Mouse (Mus musculus): ENCODE results near the gene Schip1. TPM values are rescaled to one million over a fixed set of nuclear protein-coding genes. Genes with fewer than 3 reads are reported as not detected.
A peak's percentile ranks its signal among the peaks of the same experiment; 100 is the strongest.

Schip1 gene
- polyA plus RNA-seq, 1 experiment from 2014 or later = 60.3 TPM

GRCm38 (mm10) chr3:68535160-68535728, 470.6 kb downstream of the Schip1 start:
- Histone ChIP-seq H3K4me1 (ENCODE audit: control insufficient read depth, insufficient read depth, low read length) (peaks cover 11% of the 10 kb centered on the region), H3K36me3 (ENCODE audit: control insufficient read depth, insufficient read depth) (0 out of 2 replicates have a peak, but pooled peaks cover 5% of the 10 kb centered on the region), H3K4me3 (ENCODE audit: low read length) (no peak overlapping the region), H3K9ac (ENCODE audit: low read length) (0 out of 2 replicates have a peak overlapping the region, but pooled peaks have one; percentile 12), H3K27ac (ENCODE audit: low read length) (peak overlapping the region; percentile 89), H3K27me3 (ENCODE audit: control insufficient read depth, insufficient read depth, low read length) (no peaks in the 10 kb centered on the region), H3K9me3 (replicated peaks; ENCODE audit: control insufficient read depth, low read length) (peaks cover 4% of the 10 kb centered on the region; the same call in 1 of the 2 replicates), H3K4me2 (ENCODE audit: low read depth, low read length) (no peak overlapping the region; the same call in 1 of the 2 replicates)
- ATAC-seq (replicated peaks; ENCODE audit: extremely low read depth, insufficient read depth, low FRiP score) = no peak
- 48% methylated on average over 7 of the region's 7 CpGs for whole genome bisulfite sequencing

- Histone ChIP-seq H3K9ac (ENCODE audit: low read length) (no peak overlapping the region), H3K27me3 (ENCODE audit: control insufficient read depth, insufficient read depth, low read length) (no peaks in the 10 kb centered on the region), H3K9me3 (replicated peaks; ENCODE audit: control insufficient read depth, low read length) (peaks cover 4% of the 10 kb centered on the region; the same call in 1 of the 2 replicates), H3K4me3 (ENCODE audit: low read length) (no peak overlapping the region), H3K4me1 (ENCODE audit: control insufficient read depth, insufficient read depth, low read length) (peaks cover 11% of the 10 kb centered on the region), H3K36me3 (ENCODE audit: control insufficient read depth, insufficient read depth) (0 out of 2 replicates have a peak, but pooled peaks cover 5% of the 10 kb centered on the region), H3K27ac (ENCODE audit: low read length) (no peak overlapping the region), H3K4me2 (ENCODE audit: low read depth, low read length) (no peak overlapping the region)
- no peak for ATAC-seq (replicated peaks; ENCODE audit: extremely low read depth, insufficient read depth, low FRiP score)
- 48% methylated on average over 3 of the region's 3 CpGs for WGBS
Measured at GRCm38 (mm10) chr3:68536071-68536470, 471.5 kb downstream of the Schip1 start.

DNA sequence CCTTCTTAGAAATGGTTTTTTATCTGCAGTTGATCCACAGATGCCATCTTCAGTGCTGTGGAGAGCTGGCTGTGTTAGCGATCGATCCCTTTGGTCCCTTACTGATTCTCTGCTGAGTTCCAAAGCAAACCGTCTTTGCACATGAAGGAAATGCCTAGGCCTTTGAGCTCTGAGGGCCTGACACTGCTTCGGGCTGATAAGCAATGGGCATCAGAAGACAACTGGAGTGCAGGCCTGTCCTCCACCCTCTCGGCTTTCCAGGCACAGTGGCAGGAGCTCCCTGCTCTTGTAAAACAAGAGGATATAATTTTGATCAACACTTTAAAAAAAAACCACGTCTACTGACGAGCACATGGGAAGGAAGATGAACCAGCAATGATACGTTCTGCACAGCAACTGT, 477.1 kb downstream of the Schip1 start:
- no peak overlapping the region for H3K4me2 ChIP-seq (ENCODE audit: low read depth, low read length)
- H3K4me1 ChIP-seq (ENCODE audit: control insufficient read depth, insufficient read depth, low read length) = peaks cover 8% of the 10 kb centered on the region
- no peak for ATAC-seq (replicated peaks; ENCODE audit: extremely low read depth, insufficient read depth, low FRiP score)
- peaks cover 2% of the 10 kb centered on the region for H3K9me3 ChIP-seq (replicated peaks; ENCODE audit: control insufficient read depth, low read length)
- no peaks in the 10 kb centered on the region for H3K27me3 ChIP-seq (ENCODE audit: control insufficient read depth, insufficient read depth, low read length)
- no peak overlapping the region for H3K4me3 ChIP-seq (ENCODE audit: low read length)
- 0 out of 2 replicates have a peak, but pooled peaks cover 1% of the 10 kb centered on the region for H3K36me3 ChIP-seq (ENCODE audit: control insufficient read depth, insufficient read depth)
- H3K27ac ChIP-seq (ENCODE audit: low read length) = no peak overlapping the region
- no peak overlapping the region for H3K9ac ChIP-seq (ENCODE audit: low read length)
- 75% methylated on average over 8 of the region's 8 CpGs for WGBS

- H3K27me3 ChIP-seq (ENCODE audit: control insufficient read depth, insufficient read depth, low read length) = no peaks in the 10 kb centered on the region
- H3K4me3 ChIP-seq (ENCODE audit: low read length) = peak overlapping the region; percentile 38
- H3K9me3 ChIP-seq (replicated peaks; ENCODE audit: control insufficient read depth, low read length) = no peaks in the 10 kb centered on the region; the same call in 1 of the 2 replicates
- H3K36me3 ChIP-seq (ENCODE audit: control insufficient read depth, insufficient read depth) = no peaks in the 10 kb centered on the region
- H3K4me1 ChIP-seq (ENCODE audit: control insufficient read depth, insufficient read depth, low read length) = peaks cover 8% of the 10 kb centered on the region
- WGBS = 6% methylated on average over 7 of the region's 7 CpGs
- ATAC-seq (replicated peaks; ENCODE audit: extremely low read depth, insufficient read depth, low FRiP score) = peak; percentile 83
- H3K9ac ChIP-seq (ENCODE audit: low read length) = 0 out of 2 replicates have a peak overlapping the region, but pooled peaks have one; percentile 44
- peak overlapping the region; percentile 63 for H3K4me2 ChIP-seq (ENCODE audit: low read depth, low read length)
- H3K27ac ChIP-seq (ENCODE audit: low read length) = no peak overlapping the region
Measured at GRCm38 (mm10) chr3:68542944-68543501, 478.4 kb downstream of the Schip1 start.

GRCm38 (mm10) chr3:68544811-68545210, 480.2 kb downstream of the Schip1 start:
- H3K36me3 ChIP-seq (ENCODE audit: control insufficient read depth, insufficient read depth) = no peaks in the 10 kb centered on the region
- ATAC-seq (replicated peaks; ENCODE audit: extremely low read depth, insufficient read depth, low FRiP score) = no peak
- 71% methylated on average over 7 of the region's 7 CpGs for WGBS
- no peak overlapping the region for H3K4me2 ChIP-seq (ENCODE audit: low read depth, low read length)
- H3K27ac ChIP-seq (ENCODE audit: low read length) = no peak overlapping the region
- H3K9ac ChIP-seq (ENCODE audit: low read length) = no peak overlapping the region
- no peaks in the 10 kb centered on the region for H3K27me3 ChIP-seq (ENCODE audit: control insufficient read depth, insufficient read depth, low read length)
- no peaks in the 10 kb centered on the region; the same call in 1 of the 2 replicates for H3K9me3 ChIP-seq (replicated peaks; ENCODE audit: control insufficient read depth, low read length)
- H3K4me3 ChIP-seq (ENCODE audit: low read length) = no peak overlapping the region
- H3K4me1 ChIP-seq (ENCODE audit: control insufficient read depth, insufficient read depth, low read length) = peaks cover 8% of the 10 kb centered on the region

DNA sequence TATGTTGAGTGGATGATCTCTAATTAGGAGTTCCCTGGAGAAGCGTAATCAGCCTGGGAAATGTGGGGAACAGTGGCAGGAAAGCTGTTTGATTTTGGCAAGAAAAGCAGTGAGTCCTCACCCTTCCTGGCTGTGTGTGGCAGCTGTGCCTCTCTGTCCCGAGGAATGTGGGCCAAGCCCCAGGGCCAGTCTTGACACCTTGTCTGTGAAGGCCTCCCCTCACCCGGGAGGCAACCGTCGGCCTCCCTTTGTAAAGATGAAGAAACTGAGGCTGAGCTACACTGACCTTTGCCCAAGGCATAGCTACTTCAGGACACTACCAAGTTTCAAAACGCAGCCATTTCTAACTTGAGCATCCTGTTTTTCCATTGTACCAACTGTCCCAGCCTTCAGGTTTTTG, 481.3 kb downstream of the Schip1 start:
- H3K9me3 ChIP-seq (replicated peaks; ENCODE audit: control insufficient read depth, low read length) = no peaks in the 10 kb centered on the region; the same call in 1 of the 2 replicates
- no peak overlapping the region for H3K9ac ChIP-seq (ENCODE audit: low read length)
- peaks cover 8% of the 10 kb centered on the region for H3K4me1 ChIP-seq (ENCODE audit: control insufficient read depth, insufficient read depth, low read length)
- H3K4me3 ChIP-seq (ENCODE audit: low read length) = no peak overlapping the region
- no peak overlapping the region for H3K4me2 ChIP-seq (ENCODE audit: low read depth, low read length)
- H3K36me3 ChIP-seq (ENCODE audit: control insufficient read depth, insufficient read depth) = no peaks in the 10 kb centered on the region
- no peaks in the 10 kb centered on the region for H3K27me3 ChIP-seq (ENCODE audit: control insufficient read depth, insufficient read depth, low read length)
- H3K27ac ChIP-seq (ENCODE audit: low read length) = no peak overlapping the region
- ATAC-seq (replicated peaks; ENCODE audit: extremely low read depth, insufficient read depth, low FRiP score) = no peak
- WGBS = 56% methylated on average over 6 of the region's 6 CpGs

DNA sequence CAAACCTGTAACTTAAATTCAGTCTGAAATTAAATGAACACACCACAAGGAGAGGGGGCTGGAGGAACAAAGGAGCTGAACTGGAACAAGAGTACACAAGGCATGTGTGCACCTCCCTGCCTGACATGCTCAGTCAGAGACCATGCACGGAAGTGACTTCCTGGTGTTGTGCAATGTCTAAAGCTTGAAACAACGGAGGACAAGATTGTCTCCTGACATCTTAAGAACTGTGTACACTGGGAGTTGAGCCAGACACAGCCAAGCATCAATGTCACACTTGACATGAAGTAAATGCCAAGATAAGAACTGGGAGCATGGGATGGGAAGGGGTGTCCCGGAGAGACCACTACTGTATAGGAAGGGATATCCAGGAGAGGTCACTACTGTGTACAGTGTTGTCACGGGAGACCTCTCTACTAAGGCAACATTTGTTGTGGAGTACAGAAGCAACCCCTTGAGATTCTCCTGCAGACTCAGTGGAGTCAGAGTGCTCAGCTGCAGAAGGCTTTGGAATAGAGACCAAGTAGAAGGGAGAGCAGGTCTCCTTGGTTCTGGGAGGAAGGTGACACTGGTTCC, 490.6 kb downstream of the Schip1 start:
- H3K9me3 ChIP-seq (replicated peaks; ENCODE audit: control insufficient read depth, low read length) = no peaks in the 10 kb centered on the region
- peaks cover 21% of the 10 kb centered on the region for H3K4me1 ChIP-seq (ENCODE audit: control insufficient read depth, insufficient read depth, low read length)

DNA sequence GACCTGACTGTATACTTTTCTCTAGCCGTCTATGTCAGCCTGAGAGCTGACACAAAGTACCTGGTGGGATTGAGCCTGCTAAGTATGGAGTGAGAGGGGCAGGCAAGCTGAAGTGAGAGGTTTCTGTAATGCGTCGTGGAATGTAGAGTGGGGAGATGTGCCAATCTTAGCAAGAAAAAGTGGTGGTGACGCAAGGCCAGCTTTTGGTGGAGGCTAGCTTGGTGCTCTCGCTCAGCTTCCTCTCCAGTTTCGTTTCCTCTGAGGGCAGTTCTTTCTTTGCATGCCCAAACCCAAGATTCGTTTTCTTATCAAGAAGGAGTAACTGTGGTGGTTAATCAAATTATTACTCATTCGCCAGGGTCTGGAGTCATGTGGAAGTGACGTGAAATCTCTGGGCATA, 492.3 kb downstream of the Schip1 start:
- H3K9me3 ChIP-seq (replicated peaks; ENCODE audit: control insufficient read depth, low read length) = no peaks in the 10 kb centered on the region
- ATAC-seq (replicated peaks; ENCODE audit: extremely low read depth, insufficient read depth, low FRiP score) = no peak
- 72% methylated on average over 9 of the region's 9 CpGs for WGBS
- peaks cover 21% of the 10 kb centered on the region for H3K4me1 ChIP-seq (ENCODE audit: control insufficient read depth, insufficient read depth, low read length)
- no peak overlapping the region for H3K4me2 ChIP-seq (ENCODE audit: low read depth, low read length)
- no peak overlapping the region for H3K9ac ChIP-seq (ENCODE audit: low read length)
- no peak overlapping the region for H3K4me3 ChIP-seq (ENCODE audit: low read length)
- no peaks in the 10 kb centered on the region for H3K27me3 ChIP-seq (ENCODE audit: control insufficient read depth, insufficient read depth, low read length)
- no peaks in the 10 kb centered on the region for H3K36me3 ChIP-seq (ENCODE audit: control insufficient read depth, insufficient read depth)
- no peak overlapping the region for H3K27ac ChIP-seq (ENCODE audit: low read length)

More for the DNA sequence above, 490.6 kb downstream of the Schip1 start:
- Histone ChIP-seq H3K27ac (ENCODE audit: low read length) (no peak overlapping the region), H3K36me3 (ENCODE audit: control insufficient read depth, insufficient read depth) (no peaks in the 10 kb centered on the region), H3K9ac (ENCODE audit: low read length) (no peak overlapping the region), H3K4me3 (ENCODE audit: low read length) (no peak overlapping the region), H3K27me3 (ENCODE audit: control insufficient read depth, insufficient read depth, low read length) (no peaks in the 10 kb centered on the region), H3K4me2 (ENCODE audit: low read depth, low read length) (no peak overlapping the region)
- 0 out of 2 replicates have a peak, but pooled peaks have one; percentile 10 for ATAC-seq (replicated peaks; ENCODE audit: extremely low read depth, insufficient read depth, low FRiP score)
- WGBS = 22% methylated on average over 4 of the region's 4 CpGs

- H3K36me3 ChIP-seq (ENCODE audit: control insufficient read depth, insufficient read depth) = no peaks in the 10 kb centered on the region
- H3K9me3 ChIP-seq (replicated peaks; ENCODE audit: control insufficient read depth, low read length) = no peaks in the 10 kb centered on the region
- no peak overlapping the region for H3K4me3 ChIP-seq (ENCODE audit: low read length)
- H3K4me2 ChIP-seq (ENCODE audit: low read depth, low read length) = no peak overlapping the region
- WGBS = 40% methylated on average over 6 of the region's 6 CpGs
- H3K27me3 ChIP-seq (ENCODE audit: control insufficient read depth, insufficient read depth, low read length) = no peaks in the 10 kb centered on the region
- H3K27ac ChIP-seq (ENCODE audit: low read length) = no peak overlapping the region
- no peak overlapping the region for H3K9ac ChIP-seq (ENCODE audit: low read length)
- peaks cover 21% of the 10 kb centered on the region for H3K4me1 ChIP-seq (ENCODE audit: control insufficient read depth, insufficient read depth, low read length)
- no peak for ATAC-seq (replicated peaks; ENCODE audit: extremely low read depth, insufficient read depth, low FRiP score)
Measured at GRCm38 (mm10) chr3:68558744-68559143, 494.1 kb downstream of the Schip1 start.
